8 mouse cellular contexts compared by ENCODE assay signal in the genomic region with DNA sequence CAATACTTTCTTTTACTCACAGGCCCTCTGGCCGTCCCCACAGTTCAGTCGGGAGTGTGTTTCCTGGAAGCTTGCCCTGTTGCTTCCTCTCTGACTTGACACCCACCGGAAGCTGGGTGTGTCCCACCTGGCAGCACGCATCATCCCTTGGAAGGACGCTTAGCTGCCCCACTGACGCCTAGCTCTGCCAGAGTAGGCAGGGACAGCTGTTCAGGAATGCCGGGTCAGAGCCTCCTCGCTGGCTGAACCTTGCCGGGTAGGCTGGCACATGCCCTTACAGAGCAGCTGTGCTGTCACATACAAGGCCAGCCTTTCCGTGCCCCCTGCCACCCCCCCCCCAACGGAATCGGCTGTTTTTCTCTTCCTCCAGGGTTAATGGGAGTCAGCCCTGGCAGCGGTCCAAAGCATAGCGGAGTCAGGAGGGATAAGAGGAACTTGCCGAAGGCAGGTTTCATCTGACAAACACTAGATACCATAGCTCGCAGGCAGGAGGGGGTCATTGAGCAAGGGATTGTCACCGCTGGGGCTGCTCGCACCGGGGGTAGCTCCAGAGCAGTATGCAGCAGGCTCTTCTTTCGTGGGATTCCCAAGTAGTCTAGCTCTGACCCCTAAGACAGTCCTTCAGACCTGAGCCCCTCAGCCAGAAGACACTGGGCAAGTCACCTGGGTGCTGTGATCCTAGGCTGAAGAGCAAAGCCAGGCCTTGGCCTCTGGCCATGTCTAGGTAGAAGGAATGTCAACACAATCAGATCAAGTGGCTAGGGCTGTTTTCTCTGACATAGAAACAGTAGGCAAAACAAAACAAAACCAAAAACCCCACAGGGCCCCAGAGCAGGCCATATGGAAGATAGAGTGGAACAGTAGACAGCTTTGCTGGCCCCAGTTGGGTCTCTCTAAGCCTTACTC. TPM values are rescaled to one million over a fixed set of nuclear protein-coding genes. Genes with fewer than 3 reads are reported as not detected.
A peak's percentile ranks its signal among the peaks of the same experiment; 100 is the strongest.
DNase-seq lines count a peak whose midpoint lies in the region; TF ChIP-seq lines count a peak whose summit lies in the region.

No protein-coding gene starts in this region.

- no peaks in the 10 kb centered on the region for H3K27me3 ChIP-seq in embryonic facial prominence, embryonic 10.5 days (replicated peaks; ENCODE audit: low read depth, poor library complexity, severe bottlenecking)
- H3K27me3 ChIP-seq in heart, embryonic 10.5 days (ENCODE audit: insufficient read depth, poor library complexity, severe bottlenecking), result no peaks in the 10 kb centered on the region
- H3K27me3 ChIP-seq in kidney, adult 2 months (replicated peaks; ENCODE audit: control insufficient read depth, insufficient read depth, low read length), result no peaks in the 10 kb centered on the region

- no peak for TF ChIP-seq CTCF in kidney, adult 2 months (conservative IDR thresholded peaks at IDR 0.05; ENCODE audit: insufficient read depth, insufficient read length, low read depth, low read length)

- peak overlapping the region; percentile 87 for H3K27ac ChIP-seq in embryonic facial prominence, embryonic 10.5 days (replicated peaks)
- H3K27ac ChIP-seq in heart, embryonic 10.5 days, result peak overlapping the region; percentile 83
- peak overlapping the region; percentile 68 for H3K27ac ChIP-seq in kidney, adult 2 months (ENCODE audit: insufficient read depth, low read depth, low read length)

- peaks cover 3% of the 10 kb centered on the region; the same call in 1 of the 2 replicates for H3K36me3 ChIP-seq in embryonic facial prominence, embryonic 10.5 days (replicated peaks)
- no peaks in the 10 kb centered on the region for H3K36me3 ChIP-seq in heart, embryonic 10.5 days
- H3K36me3 ChIP-seq in kidney, adult 2 months (ENCODE audit: control insufficient read depth, insufficient read depth, low read length), result no peaks in the 10 kb centered on the region

- WGBS in embryonic facial prominence, embryonic 10.5 days, result 52% methylated on average over 20 of the region's 20 CpGs
- WGBS in heart, embryonic 10.5 days, result 33% methylated on average over 20 of the region's 20 CpGs
- 10% methylated on average over 20 of the region's 20 CpGs for WGBS in kidney, adult 2 months

- TF ChIP-seq POLR2A in kidney, adult 2 months (IDR thresholded peaks at IDR 0.05; ENCODE audit: low read depth, low read length), result no peak

- H3K4me1 ChIP-seq in embryonic facial prominence, embryonic 10.5 days, result peaks cover 66% of the 10 kb centered on the region
- H3K4me1 ChIP-seq in heart, embryonic 10.5 days, result peaks cover 43% of the 10 kb centered on the region
- no peaks in the 10 kb centered on the region for H3K4me1 ChIP-seq in kidney, adult 2 months (ENCODE audit: control insufficient read depth, insufficient read depth, low read length)

- peak; percentile 59 for DNase-seq in right cerebral cortex, postnatal 4 days
- DNase-seq in right cerebral cortex, adult 18-20 months, result no peak
- DNase-seq in embryonic facial prominence, embryonic 10.5 days (ENCODE audit: low spot score), result peak; percentile 40
- peak; percentile 82 for DNase-seq in heart, embryonic 10.5 days (ENCODE audit: low spot score)
- peak; percentile 70 for DNase-seq in kidney, adult 2 months
- DNase-seq in lung, postnatal 25 days (ENCODE audit: low spot score), result peak; percentile 78
- peak; percentile 19 to 21 for DNase-seq in spleen, postnatal 14 days (ENCODE audit: low spot score in 2 of 2)
- no peak for DNase-seq in layer of hippocampus, adult 9-11 months

- no peak overlapping the region for H3K4me3 ChIP-seq in embryonic facial prominence, embryonic 10.5 days
- peak overlapping the region; percentile 32; the same call in 1 of the 2 replicates for H3K4me3 ChIP-seq in heart, embryonic 10.5 days
- no peak overlapping the region for H3K4me3 ChIP-seq in kidney, adult 2 months (ENCODE audit: insufficient read depth, low read depth, low read length)

- H3K9me3 ChIP-seq in embryonic facial prominence, embryonic 10.5 days, result no peaks in the 10 kb centered on the region
- H3K9me3 ChIP-seq in heart, embryonic 10.5 days, result no peaks in the 10 kb centered on the region

RNA-seq across cellular contexts. Expression of a gene that starts 58.9 kb away (rescaled TPM):
- 0.10 and 0.11 TPM in 2 replicates for polyA plus RNA-seq in embryonic facial prominence, embryonic 10.5 days (2016; fragmentation: Nextera tagmentation; extraction: Ambion mirVana)
- 0.06 and 0.11 TPM in 2 replicates for polyA plus RNA-seq in heart, embryonic 10.5 days (2016; fragmentation: Nextera tagmentation; extraction: Ambion mirVana)
- polyA plus RNA-seq in kidney, adult 2 months (2012; rRNA removed), result 0.05 and 0.08 TPM in 2 replicates

Comparison
In these comparisons a context has a peak if more than half of its experiments do, and no peak if none do; other contexts are left out.
1. DNase-seq: peak in right cerebral cortex, postnatal 4 days (single experiment), embryonic facial prominence, embryonic 10.5 days (single experiment), heart, embryonic 10.5 days (single experiment), kidney, adult 2 months (single experiment), lung, postnatal 25 days (single experiment) and spleen, postnatal 14 days (2 of 2); none in right cerebral cortex, adult 18-20 months (single experiment) and layer of hippocampus, adult 9-11 months (single experiment).
2. Peak in every context shown above with its lines, with median percentiles within 50 percentile points of each other: H3K27ac ChIP-seq.